Mouse (Mus musculus) brain, embryonic 14.5 days (tissue): ENCODE data around the gene Cln5.

Source experiments
- CTCF ChIP-seq: fragments of 200-500 bp; IDR thresholded peaks from 2 replicates; pipeline ENCODE4 v1.5.1; 2012; ENCODE audit warnings: inconsistent platforms, mild to moderate bottlenecking, moderate library complexity, borderline replicate concordance; ENCODE audit not compliant: insufficient read depth, insufficient read length; ENCODE audit errors: extremely low read depth
- POLR2A ChIP-seq: fragments of 200-500 bp; IDR thresholded peaks from 2 replicates; pipeline ENCODE4 v1.6.1; 2012; ENCODE audit warnings: mild to moderate bottlenecking, inconsistent platforms, borderline replicate concordance; ENCODE audit not compliant: poor library complexity, insufficient read depth, insufficient read length, severe bottlenecking; ENCODE audit errors: extremely low read depth

DNA sequence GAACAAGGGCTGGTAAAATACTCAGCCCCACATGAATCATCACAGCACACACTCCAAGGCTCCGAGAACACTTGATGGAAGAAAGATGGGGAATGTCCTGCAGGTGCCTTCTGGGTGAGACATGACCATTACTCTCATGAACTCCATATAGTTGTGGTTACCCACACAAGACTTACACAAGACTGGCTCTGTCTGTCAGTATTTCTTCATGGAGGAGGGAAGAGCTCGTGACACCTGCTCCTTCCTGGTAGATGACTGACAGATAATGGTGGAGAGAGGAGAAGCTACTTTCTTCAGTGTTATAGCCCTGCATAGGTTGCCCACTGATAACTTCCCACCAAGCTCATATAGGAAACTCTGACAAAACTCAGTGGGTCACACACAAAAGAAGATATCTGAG, 40.8 kb upstream of the Cln5 start:
- TF ChIP-seq CTCF (no peak), POLR2A (no peak)
